Mouse (Mus musculus) forebrain, embryonic 13.5 days (tissue): ENCODE measurements around the gene Arhgap23. TPM values are rescaled to one million over a fixed set of nuclear protein-coding genes. Genes with fewer than 3 reads are reported as not detected.

Experiments used
- ATAC-seq: fragments of 200-750 bp; cut with Nextera tagmentation; 2 replicates; pipeline ENCODE4 v1.8.0; 2017
- H3K27ac ChIP-seq: fragments of 300-500 bp; sonication (generic); 2 replicates; pipeline ENCODE4 v1.5.1; 2015; ENCODE audit warnings: inconsistent platforms, mild to moderate bottlenecking, moderate library complexity
- H3K27me3 ChIP-seq: fragments of 300-500 bp; sonication (generic); 2 replicates; pipeline ENCODE4 v1.6.1; 2015; ENCODE audit warnings: mild to moderate bottlenecking, inconsistent platforms
- H3K36me3 ChIP-seq: fragments of 300-500 bp; sonication (generic); 2 replicates; pipeline ENCODE4 v1.6.1; 2015; ENCODE audit warnings: mild to moderate bottlenecking, inconsistent platforms; ENCODE audit not compliant: poor library complexity, severe bottlenecking
- H3K4me1 ChIP-seq: fragments of 300-500 bp; sonication (generic); 2 replicates; pipeline ENCODE4 v1.6.1; 2015; ENCODE audit warnings: inconsistent platforms
- H3K4me2 ChIP-seq: fragments of 300-500 bp; sonication (generic); 2 replicates; pipeline ENCODE4 v1.6.1; 2015; ENCODE audit warnings: inconsistent platforms, mild to moderate bottlenecking, moderate library complexity
- H3K4me3 ChIP-seq: fragments of 300-500 bp; sonication (generic); 2 replicates; pipeline ENCODE4 v1.5.1; 2015; ENCODE audit warnings: mild to moderate bottlenecking, inconsistent platforms
- H3K9ac ChIP-seq: fragments of 300-500 bp; sonication (generic); 2 replicates; pipeline ENCODE4 v1.6.1; 2015; ENCODE audit warnings: mild to moderate bottlenecking, inconsistent platforms
- H3K9me3 ChIP-seq: fragments of 300-500 bp; sonication (generic); replicated peaks from 2 replicates; pipeline ENCODE4 v1.6.1; 2016; ENCODE audit warnings: inconsistent platforms
- WGBS: fragments of 180-500 bp; shearing (Covaris S2); methylation state at CpG from one replicate; pipeline ENCODE4 v1.1.7; 2015; 5-methylcytosine and 5-hydroxymethylcytosine counted together
- polyA plus RNA-seq: library from polyadenylated mRNA; unstranded; fragments of >200 nt; fragmentation: Nextera tagmentation; extraction: Ambion mirVana; gene quantifications from 2 replicates; pipeline ENCODE4 v1.2.1, GENCODE M21; 2015

The Arhgap23 gene
- polyA plus RNA-seq, 1 experiment from 2014 or later: 3.6 TPM

DNA sequence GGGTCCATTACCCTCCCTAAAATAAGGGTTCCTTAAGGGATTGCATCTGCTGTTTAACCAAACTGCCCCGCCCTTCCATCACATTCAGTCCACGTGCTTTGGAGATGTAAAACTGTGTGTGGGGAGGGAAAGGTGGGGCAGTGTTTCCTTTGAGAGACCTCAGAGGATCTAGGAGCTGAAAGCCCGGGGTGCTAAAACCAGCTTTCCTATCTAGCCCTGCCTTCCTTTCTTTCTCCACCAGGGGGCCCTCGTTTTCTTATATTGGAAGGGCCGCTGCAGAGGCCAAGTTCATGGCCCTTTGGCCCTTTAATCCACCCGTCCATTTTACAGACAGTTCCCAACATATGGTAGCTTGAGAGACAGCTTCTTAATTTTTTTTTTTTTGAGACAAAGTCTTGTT, 7.2 kb upstream of the Arhgap23 start:
- WGBS: 3% methylated on average over 6 of the region's 6 CpGs
- Histone ChIP-seq H3K9ac (no peak overlapping the region), H3K27ac (no peak overlapping the region)

DNA sequence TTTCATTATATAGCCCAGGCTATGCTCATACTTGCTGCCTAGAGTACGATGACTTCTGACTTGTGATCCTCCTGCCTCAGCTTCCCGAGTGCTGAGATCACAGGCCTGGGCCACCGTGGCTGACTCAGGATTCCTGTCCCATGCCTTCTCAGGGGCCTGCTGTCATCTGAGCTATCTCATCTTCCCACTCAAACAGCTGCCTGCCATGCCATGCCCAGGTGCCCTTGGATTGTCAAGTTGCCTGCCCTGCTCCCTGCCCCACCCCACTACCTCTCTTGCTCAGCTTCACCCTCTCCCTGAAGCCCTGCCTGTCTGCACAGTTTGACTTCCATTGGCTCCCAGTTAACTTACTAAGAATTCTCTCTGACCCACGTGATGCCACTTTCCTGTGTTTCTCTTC, 4.4 kb upstream of the Arhgap23 start:
- H3K4me3 ChIP-seq: no peak overlapping the region
- H3K9ac ChIP-seq: no peak overlapping the region
- H3K27me3 ChIP-seq: peaks cover 35% of the 10 kb centered on the region
- H3K9me3 ChIP-seq: no peaks in the 10 kb centered on the region
- 82% methylated on average over 4 of the region's 4 CpGs for WGBS
- no peak for ATAC-seq
- H3K36me3 ChIP-seq: no peaks in the 10 kb centered on the region
- peaks cover 24% of the 10 kb centered on the region for H3K4me1 ChIP-seq
- H3K27ac ChIP-seq: no peak overlapping the region
- H3K4me2 ChIP-seq: no peak overlapping the region

More for the DNA sequence above, 7.2 kb upstream of the Arhgap23 start:
- Histone ChIP-seq H3K4me2 (no peak overlapping the region), H3K27me3 (peaks cover 28% of the 10 kb centered on the region), H3K36me3 (no peaks in the 10 kb centered on the region), H3K9me3 (no peaks in the 10 kb centered on the region), H3K4me1 (peaks cover 31% of the 10 kb centered on the region), H3K4me3 (no peak overlapping the region)
- no peak for ATAC-seq

DNA sequence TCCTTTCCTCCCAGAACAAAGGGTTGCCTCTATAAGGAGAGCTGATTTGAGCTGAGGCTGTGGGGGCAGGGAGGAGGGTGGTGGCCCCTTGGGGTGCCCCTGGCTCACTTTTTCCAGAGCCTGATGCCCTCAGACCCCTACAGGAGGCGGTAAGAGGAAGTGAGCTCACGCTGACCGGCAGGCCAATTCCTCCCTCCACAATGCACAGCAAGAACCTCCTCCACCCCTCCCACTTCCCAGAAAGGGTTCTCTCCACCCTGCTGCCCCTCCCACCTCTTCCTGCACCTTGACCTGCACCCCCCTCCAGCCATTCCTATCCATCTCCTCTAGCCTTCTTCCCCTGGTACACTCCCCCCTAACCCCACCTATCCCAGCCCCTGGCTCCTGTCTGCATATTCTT, 3.2 kb upstream of the Arhgap23 start:
- H3K9ac ChIP-seq: no peak overlapping the region
- no peak overlapping the region for H3K27ac ChIP-seq
- H3K4me1 ChIP-seq: peaks cover 18% of the 10 kb centered on the region
- no peak overlapping the region for H3K4me3 ChIP-seq
- no peak overlapping the region for H3K4me2 ChIP-seq
- H3K27me3 ChIP-seq: peaks cover 24% of the 10 kb centered on the region
- H3K9me3 ChIP-seq: no peaks in the 10 kb centered on the region
- 15% methylated on average over 3 of the region's 3 CpGs for WGBS
- H3K36me3 ChIP-seq: no peaks in the 10 kb centered on the region
- ATAC-seq: no peak

DNA sequence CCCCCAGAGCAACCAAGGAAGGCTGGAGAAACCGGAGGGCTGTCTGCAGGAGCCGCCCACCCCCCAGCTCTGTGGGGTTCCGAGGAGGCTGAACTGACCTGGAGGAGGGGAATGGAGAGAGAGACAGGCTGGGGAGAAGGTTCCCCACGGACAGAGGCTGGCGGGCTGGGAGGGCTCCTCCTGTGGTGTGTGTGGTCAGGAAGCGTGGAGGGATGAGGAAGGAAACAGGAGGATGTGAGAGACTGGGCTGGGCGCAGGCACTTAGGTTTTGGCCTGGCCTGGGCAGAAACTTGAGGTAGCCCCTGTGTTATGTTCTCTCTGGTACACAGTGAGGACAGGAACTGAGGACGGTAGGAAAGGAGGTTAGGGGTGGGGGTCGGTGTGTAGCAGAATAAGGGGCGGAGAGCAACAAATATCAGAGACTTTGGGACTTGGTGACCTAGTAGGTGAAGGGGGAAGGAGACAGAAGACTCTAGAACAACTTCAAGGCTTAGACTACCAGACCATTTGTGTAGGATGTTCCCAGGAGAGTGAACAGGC, 2.5 kb upstream of the Arhgap23 start:
- H3K4me1 ChIP-seq: peaks cover 14% of the 10 kb centered on the region
- peaks cover 18% of the 10 kb centered on the region for H3K27me3 ChIP-seq
- H3K4me2 ChIP-seq: no peak overlapping the region
- H3K9ac ChIP-seq: no peak overlapping the region
- no peak overlapping the region for H3K4me3 ChIP-seq
- H3K9me3 ChIP-seq: no peaks in the 10 kb centered on the region
- WGBS: 42% methylated on average over 10 of the region's 10 CpGs
- H3K36me3 ChIP-seq: no peaks in the 10 kb centered on the region
- no peak for ATAC-seq
- H3K27ac ChIP-seq: no peak overlapping the region; the same call in 1 of the 2 replicates

DNA sequence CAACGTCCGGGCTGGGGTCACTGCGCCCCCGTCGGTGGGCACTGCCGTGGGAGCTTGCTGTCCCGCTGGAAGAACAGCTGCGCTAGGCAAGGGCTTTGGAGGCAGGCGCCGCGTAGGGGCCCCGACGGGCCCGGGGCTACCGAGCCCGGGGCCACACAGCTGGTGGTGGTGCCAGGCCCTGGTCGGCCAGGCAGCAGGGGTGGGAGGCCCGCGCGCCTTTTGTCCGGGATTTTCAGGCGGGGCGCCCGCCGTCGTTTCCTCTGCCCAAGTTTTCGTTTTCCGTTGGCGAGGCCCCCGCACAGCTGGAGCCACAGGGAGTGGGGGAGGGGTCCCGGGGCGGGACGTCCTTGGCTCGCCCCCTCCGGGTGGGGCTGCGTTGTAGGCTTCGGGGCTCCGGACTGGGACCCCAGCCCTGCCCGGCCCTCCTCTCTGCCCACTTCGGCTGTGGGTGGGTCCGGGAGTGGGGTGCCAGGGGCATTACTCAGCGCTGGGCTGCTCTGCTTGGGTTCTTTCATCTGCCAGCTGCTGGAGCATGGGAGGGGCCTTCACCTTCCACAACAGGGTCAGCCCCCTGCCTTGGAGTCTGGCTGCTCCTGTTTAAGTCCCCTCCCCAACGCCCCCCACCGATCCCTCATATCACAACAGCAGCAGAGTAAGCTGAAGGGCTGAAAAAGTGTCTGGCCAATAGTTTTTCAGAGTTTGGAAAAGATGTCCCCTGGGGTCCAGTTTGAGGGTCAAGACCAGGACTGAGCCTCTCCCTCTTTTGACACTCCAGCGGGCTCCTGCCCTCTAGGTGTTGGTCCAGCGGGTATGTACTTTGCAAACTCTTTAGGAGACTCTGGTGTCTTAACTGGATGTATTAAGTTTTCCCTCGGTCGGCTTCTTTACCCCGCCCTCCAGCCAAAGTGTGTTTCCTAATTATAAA, 641 bp downstream of the Arhgap23 start:
- ATAC-seq: peak; percentile 42

DNA sequence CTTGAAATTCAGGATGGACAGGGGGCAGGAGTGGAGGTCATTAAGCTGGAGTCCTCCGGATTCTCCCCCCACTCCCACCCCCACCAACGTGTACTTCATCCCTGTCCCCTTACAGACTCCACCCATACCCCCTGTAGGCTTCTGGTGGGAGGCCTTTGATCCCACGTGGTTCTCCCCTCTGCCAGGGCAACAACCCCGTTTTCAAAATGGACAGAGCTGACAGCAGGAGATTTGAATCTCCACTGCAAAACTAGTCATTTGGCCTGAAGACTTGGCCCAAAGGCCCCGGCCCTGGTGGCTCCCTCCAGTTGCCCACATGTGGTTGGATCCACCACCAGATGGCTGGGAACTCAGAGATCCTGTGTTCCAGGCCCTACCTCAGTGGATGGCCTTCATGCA, 1.3 kb downstream of the Arhgap23 start:
- Histone ChIP-seq H3K9ac (no peak overlapping the region), H3K4me3 (no peak overlapping the region), H3K27ac (no peak overlapping the region), H3K36me3 (no peaks in the 10 kb centered on the region), H3K27me3 (peaks cover 16% of the 10 kb centered on the region), H3K4me1 (peaks cover 20% of the 10 kb centered on the region), H3K4me2 (0 out of 2 replicates have a peak overlapping the region, but pooled peaks have one; percentile 68), H3K9me3 (no peaks in the 10 kb centered on the region)
- ATAC-seq: no peak
- 10% methylated on average over 5 of the region's 5 CpGs for WGBS

More for the DNA sequence above, 641 bp downstream of the Arhgap23 start:
- Histone ChIP-seq H3K9ac (peak overlapping the region; percentile 49), H3K4me1 (peaks cover 20% of the 10 kb centered on the region), H3K4me3 (peak overlapping the region; percentile 42), H3K36me3 (no peaks in the 10 kb centered on the region), H3K4me2 (peak overlapping the region; percentile 68), H3K27ac (no peak overlapping the region), H3K27me3 (peaks cover 16% of the 10 kb centered on the region), H3K9me3 (no peaks in the 10 kb centered on the region)
- 3% methylated on average over 49 of the region's 49 CpGs for WGBS

DNA sequence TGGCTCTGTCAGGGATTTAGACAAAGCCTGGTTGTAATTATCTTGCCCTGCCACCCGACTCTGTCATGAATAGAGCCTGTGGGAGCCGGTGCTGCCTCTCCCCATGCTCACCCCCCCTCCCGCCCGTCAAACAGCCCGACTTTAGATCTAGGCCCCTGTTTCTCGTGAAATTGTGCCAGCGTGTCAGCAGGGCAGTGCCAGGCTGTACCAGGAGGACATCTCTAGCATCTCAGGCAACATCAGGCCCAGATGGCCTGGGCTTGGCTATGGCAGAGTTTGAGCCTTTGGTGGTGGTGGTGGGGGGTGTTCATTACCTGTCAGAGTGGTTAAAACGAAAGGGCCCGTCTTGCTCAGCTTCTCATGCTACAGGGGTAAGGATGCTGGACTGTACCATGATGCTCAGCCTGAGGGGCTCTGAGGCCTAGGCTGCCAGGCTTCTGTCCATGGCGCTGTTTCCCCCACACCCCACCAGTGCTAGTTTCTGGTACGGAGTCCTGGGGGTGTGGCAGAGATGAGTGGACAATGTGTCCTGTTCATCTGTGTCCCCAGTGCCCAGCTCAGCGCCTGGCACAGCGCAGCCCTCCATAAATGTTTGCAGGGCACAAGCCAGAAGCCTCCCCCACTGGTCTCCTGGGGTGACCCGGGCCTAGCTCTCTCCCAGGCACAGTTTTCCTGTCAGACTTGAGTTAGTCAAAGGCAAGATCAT, 3.7 kb downstream of the Arhgap23 start:
- Histone ChIP-seq H3K9ac (0 out of 2 replicates have a peak overlapping the region, but pooled peaks have one; percentile 16), H3K4me2 (no peak overlapping the region), H3K36me3 (no peaks in the 10 kb centered on the region), H3K4me3 (no peak overlapping the region), H3K27me3 (peaks cover 16% of the 10 kb centered on the region), H3K27ac (no peak overlapping the region), H3K9me3 (no peaks in the 10 kb centered on the region), H3K4me1 (peaks cover 20% of the 10 kb centered on the region)
- no peak for ATAC-seq
- 58% methylated on average over 14 of the region's 14 CpGs for WGBS

DNA sequence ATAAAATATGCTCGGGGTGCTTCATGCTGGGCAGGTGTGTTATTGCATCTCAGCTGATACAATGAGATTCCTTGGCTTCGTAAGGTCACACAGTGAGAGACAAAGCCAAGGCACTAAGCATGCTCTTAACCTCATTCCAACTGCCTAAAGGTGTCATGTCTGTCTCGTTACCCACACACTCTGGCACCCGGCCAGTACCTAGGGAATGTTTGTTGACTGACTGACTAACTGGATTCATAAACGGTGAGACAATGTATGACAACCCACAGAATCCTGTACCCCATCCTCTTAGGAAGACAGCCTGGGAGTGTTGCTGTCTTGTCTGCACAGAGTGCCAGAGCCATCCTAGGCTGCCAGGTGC, 4.2 kb downstream of the Arhgap23 start:
- 67% methylated on average over 5 of the region's 5 CpGs for WGBS
- no peak for ATAC-seq
- Histone ChIP-seq H3K27me3 (peaks cover 12% of the 10 kb centered on the region), H3K4me3 (no peak overlapping the region), H3K36me3 (no peaks in the 10 kb centered on the region), H3K9me3 (no peaks in the 10 kb centered on the region), H3K27ac (no peak overlapping the region), H3K4me2 (no peak overlapping the region), H3K4me1 (peaks cover 24% of the 10 kb centered on the region), H3K9ac (0 out of 2 replicates have a peak overlapping the region, but pooled peaks have one; percentile 16)

DNA sequence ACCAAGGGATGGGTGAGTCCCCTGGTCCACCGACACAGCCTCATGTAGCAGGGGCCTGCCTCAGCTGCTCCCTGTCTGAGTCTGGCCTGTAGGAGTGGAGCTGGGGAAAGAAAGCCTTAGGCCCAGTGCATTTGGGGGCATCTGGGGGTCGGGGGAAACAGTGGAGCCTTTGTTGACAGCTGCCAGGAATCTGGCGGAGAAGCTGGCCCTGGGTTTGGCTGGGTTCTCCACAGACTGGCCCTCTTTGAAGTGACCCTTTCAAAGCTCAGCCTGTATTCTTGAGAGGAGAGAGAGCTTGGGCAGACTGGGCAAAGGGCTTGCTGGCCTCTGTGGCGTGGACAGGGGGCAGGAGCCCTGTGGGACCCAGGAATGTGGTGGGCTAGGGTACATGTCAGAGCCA, 7.2 kb downstream of the Arhgap23 start:
- H3K27me3 ChIP-seq: no peaks in the 10 kb centered on the region
- 46% methylated on average over 4 of the region's 4 CpGs for WGBS
- no peak overlapping the region for H3K4me3 ChIP-seq
- no peaks in the 10 kb centered on the region for H3K36me3 ChIP-seq
- no peak for ATAC-seq
- no peak overlapping the region for H3K27ac ChIP-seq
- no peak overlapping the region for H3K9ac ChIP-seq
- peaks cover 11% of the 10 kb centered on the region for H3K4me1 ChIP-seq
- no peak overlapping the region for H3K4me2 ChIP-seq
- no peaks in the 10 kb centered on the region for H3K9me3 ChIP-seq

DNA sequence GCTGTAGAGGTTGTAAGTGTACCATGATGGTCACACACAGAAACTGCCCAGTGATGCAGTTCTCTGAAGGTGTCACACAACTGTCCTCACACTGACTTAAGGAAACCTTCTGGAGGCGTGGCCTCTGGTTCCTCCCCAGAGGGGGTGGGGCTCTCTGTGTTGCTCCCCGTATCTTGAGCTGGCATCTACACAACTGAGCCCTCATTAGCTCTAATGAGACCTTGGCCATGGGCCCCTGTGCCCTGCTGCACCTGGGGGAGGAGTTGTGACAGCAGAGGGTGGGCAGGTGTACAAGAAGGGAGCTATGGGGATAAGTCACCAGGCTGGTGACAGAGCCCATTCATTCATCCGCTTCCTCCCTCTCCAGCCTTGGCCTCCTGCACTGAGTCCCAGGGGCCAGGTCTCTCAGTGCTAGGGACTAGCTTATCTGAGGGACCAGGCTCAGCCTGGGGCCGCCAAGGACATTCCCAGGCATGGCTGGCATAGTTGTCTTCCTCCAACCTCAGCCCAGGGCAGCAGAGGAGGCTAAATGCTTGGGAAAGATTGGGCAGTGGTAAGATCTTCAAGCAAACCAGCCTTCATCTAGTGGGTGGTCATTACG, 8.9 kb downstream of the Arhgap23 start:
- ATAC-seq: no peak
- H3K4me2 ChIP-seq: no peak overlapping the region
- 50% methylated on average over 5 of the region's 5 CpGs for WGBS
- H3K27me3 ChIP-seq: no peaks in the 10 kb centered on the region
- H3K9me3 ChIP-seq: no peaks in the 10 kb centered on the region
- H3K4me3 ChIP-seq: no peak overlapping the region
- H3K4me1 ChIP-seq: peaks cover 22% of the 10 kb centered on the region
- no peaks in the 10 kb centered on the region for H3K36me3 ChIP-seq
- H3K27ac ChIP-seq: no peak overlapping the region
- no peak overlapping the region for H3K9ac ChIP-seq

DNA sequence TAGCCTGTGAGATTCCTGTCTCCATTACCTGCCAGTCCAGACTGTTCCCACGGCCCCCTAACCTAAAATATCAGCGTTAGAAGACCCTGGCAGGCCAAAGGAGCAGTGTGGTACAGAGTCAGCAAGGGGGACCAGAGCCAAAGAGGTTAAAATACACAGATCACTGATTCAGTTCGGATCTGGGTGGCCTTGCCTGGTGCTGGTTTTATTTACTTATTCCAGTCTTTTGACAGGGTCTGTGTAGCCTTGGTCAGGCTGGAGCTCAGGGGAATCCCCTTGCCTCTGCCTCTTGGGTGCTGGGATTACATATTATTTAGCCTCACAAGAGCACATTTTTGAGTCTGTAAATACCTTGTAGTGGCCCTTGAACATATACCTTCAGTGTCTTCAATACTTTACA, 9.5 kb downstream of the Arhgap23 start:
- no peaks in the 10 kb centered on the region for H3K36me3 ChIP-seq
- no peak overlapping the region for H3K9ac ChIP-seq
- 0 out of 2 replicates have a peak, but pooled peaks cover 4% of the 10 kb centered on the region for H3K27me3 ChIP-seq
- ATAC-seq: no peak
- peaks cover 20% of the 10 kb centered on the region for H3K4me1 ChIP-seq
- H3K9me3 ChIP-seq: no peaks in the 10 kb centered on the region
- no peak overlapping the region for H3K4me3 ChIP-seq
- 61% methylated on average over 3 of the region's 3 CpGs for WGBS
- no peak overlapping the region for H3K4me2 ChIP-seq
- no peak overlapping the region for H3K27ac ChIP-seq
